Mouse (Mus musculus) megakaryocyte, embryonic 14.5 days (primary cell): Measurements from ENCODE around the gene Aebp2. TPM values are rescaled to one million over a fixed set of nuclear protein-coding genes. Genes with fewer than 3 reads are reported as not detected.
A peak's percentile ranks its signal among the peaks of the same experiment; 100 is the strongest.
"Not testable (repeated sequence)": the region's sequence is repeated elsewhere in the genome, so short reads cannot be mapped to it uniquely, and the experiment has no call there.

Experiments
- H3K27me3 ChIP-seq: replicated peaks from 2 replicates; pipeline ENCODE3; 2012; ENCODE audit warnings: inconsistent platforms
- H3K36me3 ChIP-seq: replicated peaks from 2 replicates; pipeline ENCODE3; 2012; ENCODE audit warnings: low read length, inconsistent platforms, mixed read lengths
- H3K4me1 ChIP-seq: 2 replicates; pipeline ENCODE4 v1.6.1; 2012; ENCODE audit warnings: inconsistent platforms
- H3K4me3 ChIP-seq: replicated peaks from 2 replicates; pipeline ENCODE3; 2012; ENCODE audit warnings: moderate library complexity, mild to moderate bottlenecking, inconsistent platforms
- H3K9me3 ChIP-seq: 2 replicates; pipeline ENCODE4 v1.6.1; 2012; ENCODE audit warnings: inconsistent platforms
- FLI1 ChIP-seq: IDR thresholded peaks from 2 replicates; pipeline ENCODE4 v1.6.1; 2012; ENCODE audit warnings: low read length, inconsistent platforms, mixed read lengths
- GATA1 ChIP-seq: IDR thresholded peaks from 3 replicates; pipeline ENCODE4 v1.6.1; 2012; ENCODE audit warnings: mixed read lengths, low read length, inconsistent platforms, borderline replicate concordance
- polyA plus RNA-seq: library from polyadenylated mRNA; stranded (reverse); fragments of >175 nt; gene quantifications from 2 replicates; pipeline ENCODE4 v1.2.3, GENCODE M21; 2012; ENCODE audit warnings: low replicate concordance; ENCODE audit not compliant: insufficient read depth

Gene Aebp2
- 5.5 and 10.2 TPM in 2 replicates for polyA plus RNA-seq

GRCm38 (mm10) chr6:140622391-140623225 lies at the start of gene Aebp2:
TSS of gene Aebp2 (plus strand) at chr6:140622663.
- Histone ChIP-seq H3K27me3 (no peaks in the 10 kb centered on the region), H3K4me3 (peak within 1 kb of the TSS; percentile 98), H3K9me3 (no peaks in the 10 kb centered on the region), H3K36me3 (peaks cover 3% of the 10 kb centered on the region), H3K4me1 (peaks cover 59% of the 10 kb centered on the region)
- TF ChIP-seq GATA1, result no peak
- TF ChIP-seq FLI1, result no peak

GRCm38 (mm10) chr6:140574943-140575342 lies 47.5 kb upstream of the Aebp2 start:
- TF ChIP-seq FLI1, result no peak
- TF ChIP-seq GATA1, result no peak
- H3K9me3 ChIP-seq, result no peaks in the 10 kb centered on the region
- H3K27me3 ChIP-seq, result no peaks in the 10 kb centered on the region
- H3K4me3 ChIP-seq, result no peak overlapping the region
- H3K36me3 ChIP-seq, result peaks cover 41% of the 10 kb centered on the region
- peaks cover 12% of the 10 kb centered on the region; the same call in 1 of the 2 replicates for H3K4me1 ChIP-seq

- Histone ChIP-seq H3K4me1 (peaks cover 12% of the 10 kb centered on the region; the same call in 1 of the 2 replicates), H3K4me3 (no peak overlapping the region), H3K36me3 (peaks cover 35% of the 10 kb centered on the region), H3K9me3 (no peaks in the 10 kb centered on the region), H3K27me3 (no peaks in the 10 kb centered on the region)
- no peak for TF ChIP-seq FLI1
- TF ChIP-seq GATA1, result no peak
These were observed 46.3 kb upstream of the Aebp2 start for GRCm38 (mm10) chr6:140576133-140576532.

GRCm38 (mm10) chr6:140576961-140577821 lies 45.3 kb upstream of the Aebp2 start:
- H3K27me3 ChIP-seq, result no peaks in the 10 kb centered on the region
- no peak overlapping the region for H3K4me3 ChIP-seq
- peaks cover 12% of the 10 kb centered on the region; the same call in 1 of the 2 replicates for H3K4me1 ChIP-seq
- TF ChIP-seq GATA1 (no peak), FLI1 (no peak)
- H3K9me3 ChIP-seq, result no peaks in the 10 kb centered on the region
- peaks cover 32% of the 10 kb centered on the region for H3K36me3 ChIP-seq

- Histone ChIP-seq H3K27me3 (no peaks in the 10 kb centered on the region), H3K9me3 (no peaks in the 10 kb centered on the region), H3K4me3 (no peak overlapping the region), H3K4me1 (peaks cover 12% of the 10 kb centered on the region; the same call in 1 of the 2 replicates), H3K36me3 (peaks cover 29% of the 10 kb centered on the region)
- no peak for TF ChIP-seq FLI1
- no peak for TF ChIP-seq GATA1
These were observed 44.7 kb upstream of the Aebp2 start for GRCm38 (mm10) chr6:140577822-140578170.

GRCm38 (mm10) chr6:140578985-140579384 lies 43.5 kb upstream of the Aebp2 start:
- Histone ChIP-seq H3K4me1 (peaks cover 11% of the 10 kb centered on the region; the same call in 1 of the 2 replicates), H3K36me3 (peaks cover 25% of the 10 kb centered on the region)
- H3K27me3 ChIP-seq, H3K4me3 ChIP-seq, H3K9me3 ChIP-seq: not testable (repeated sequence)

GRCm38 (mm10) chr6:140580170-140580569 lies 42.3 kb upstream of the Aebp2 start:
- Histone ChIP-seq H3K27me3 (no peaks in the 10 kb centered on the region), H3K36me3 (peaks cover 18% of the 10 kb centered on the region), H3K9me3 (no peaks in the 10 kb centered on the region), H3K4me3 (no peak overlapping the region), H3K4me1 (peaks cover 7% of the 10 kb centered on the region; the same call in 1 of the 2 replicates)
- TF ChIP-seq GATA1, result no peak
- no peak for TF ChIP-seq FLI1

- peaks cover 50% of the 10 kb centered on the region for H3K36me3 ChIP-seq
- no peaks in the 10 kb centered on the region for H3K9me3 ChIP-seq
- H3K4me1 ChIP-seq, result no peaks in the 10 kb centered on the region
- H3K4me3 ChIP-seq, result no peak overlapping the region
- H3K27me3 ChIP-seq, result no peaks in the 10 kb centered on the region
- TF ChIP-seq GATA1 (no peak), FLI1 (no peak)
These were observed 35.7 kb upstream of the Aebp2 start for GRCm38 (mm10) chr6:140586714-140587259.

- no peak for TF ChIP-seq FLI1
- TF ChIP-seq GATA1, result no peak
- no peaks in the 10 kb centered on the region for H3K9me3 ChIP-seq
- peaks cover 75% of the 10 kb centered on the region for H3K36me3 ChIP-seq
These were observed 31.1 kb upstream of the Aebp2 start for GRCm38 (mm10) chr6:140591331-140591730.

More at GRCm38 (mm10) chr6:140591331-140591730, 31.1 kb upstream of the Aebp2 start:
- Histone ChIP-seq H3K4me3 (no peak overlapping the region), H3K4me1 (no peaks in the 10 kb centered on the region; the same call in 1 of the 2 replicates), H3K27me3 (no peaks in the 10 kb centered on the region)
